Mouse (Mus musculus) liver, postnatal 0 days (tissue): ENCODE results near the gene Hivep3.

ENCODE experiments used
- CTCF ChIP-seq: sonication (generic); IDR thresholded peaks from 2 replicates; pipeline ENCODE4 v1.5.1; 2016; ENCODE audit warnings: antibody characterized with exemption, low read depth
- EP300 ChIP-seq: IDR thresholded peaks from 2 replicates; pipeline ENCODE4 v1.6.1; 2016; ENCODE audit warnings: antibody characterized with exemption, low read depth, mild to moderate bottlenecking

DNA sequence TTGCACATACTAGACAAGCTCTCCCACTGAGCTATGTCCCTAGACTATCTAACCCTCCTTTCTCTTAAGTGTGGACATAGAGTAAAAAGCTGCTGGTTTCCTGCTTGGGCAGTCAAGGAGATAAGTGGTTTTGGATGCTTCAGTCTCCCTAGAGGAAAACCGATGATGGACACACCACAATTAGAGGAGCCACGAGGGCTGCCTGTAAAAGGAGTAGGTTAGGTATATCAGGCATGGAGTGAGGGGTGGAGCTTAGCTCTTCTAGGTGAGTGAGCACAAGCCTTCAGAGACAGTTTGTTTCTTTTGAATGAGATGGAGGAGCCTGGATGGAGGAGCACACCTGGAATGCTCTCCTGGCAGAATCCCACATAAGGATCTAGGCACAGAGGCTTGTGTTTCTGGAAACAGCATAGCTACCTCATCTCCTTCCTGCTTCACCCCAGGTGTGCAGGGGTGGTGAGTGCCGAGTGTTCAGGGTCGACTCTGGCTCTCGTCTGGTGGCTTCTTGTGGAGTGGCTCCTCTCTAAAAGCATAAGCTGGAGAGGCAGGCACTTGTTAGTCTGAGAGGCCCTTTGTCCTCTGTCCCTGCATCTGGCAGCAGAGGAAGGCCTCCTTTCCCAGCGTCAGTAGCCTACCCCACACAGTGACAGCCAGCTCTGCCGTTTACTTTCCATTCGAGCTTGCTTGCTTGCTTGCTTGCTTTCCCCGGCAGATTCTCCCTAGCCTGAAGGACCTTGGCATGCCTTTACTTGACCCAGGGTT, 5.9 kb downstream of the Hivep3 start:
- TF ChIP-seq CTCF (no peak), EP300 (no peak)
